Mouse (Mus musculus): ENCODE measurements around the gene Sec24a. TPM values are rescaled to one million over a fixed set of nuclear protein-coding genes. Genes with fewer than 3 reads are reported as not detected.
"Not testable (repeated sequence)": the region's sequence is repeated elsewhere in the genome, so short reads cannot be mapped to it uniquely, and the experiment has no call there.

The Sec24a gene
- polyA plus RNA-seq, 1 experiment from 2014 or later = 5.8 TPM

GRCm38 (mm10) chr11:51759251-51759650 lies 4.2 kb downstream of the Sec24a start:
- ATAC-seq (ENCODE audit: low read depth) (no peak), DNase-seq (no peak)
- Histone ChIP-seq H3K4me2 (no peak overlapping the region), H3K9ac (no peak overlapping the region), H3K27ac (no peak overlapping the region), H3K4me1 (replicated peaks) (peaks cover 34% of the 10 kb centered on the region), H3K9me3 (replicated peaks) (no peaks in the 10 kb centered on the region), H3K4me3 (replicated peaks) (no peak overlapping the region), H3K36me3 (no peaks in the 10 kb centered on the region), H3K27me3 (peaks cover 9% of the 10 kb centered on the region; the same call in 1 of the 2 replicates)
- WGBS (ENCODE audit: insufficient replicate concordance) = 73% methylated on average over 2 of the region's 2 CpGs

GRCm38 (mm10) chr11:51758207-51758606 lies 5.2 kb downstream of the Sec24a start:
- H3K4me2 ChIP-seq; ATAC-seq (ENCODE audit: low read depth); DNase-seq; H3K9me3 ChIP-seq (replicated peaks); H3K27me3 ChIP-seq; H3K9ac ChIP-seq; H3K36me3 ChIP-seq; H3K27ac ChIP-seq; H3K4me3 ChIP-seq (replicated peaks): not testable (repeated sequence)
- 83% methylated on average over 5 of the region's 5 CpGs for whole genome bisulfite sequencing (ENCODE audit: insufficient replicate concordance)
- H3K4me1 ChIP-seq (replicated peaks) = peaks cover 40% of the 10 kb centered on the region

GRCm38 (mm10) chr11:51757625-51758024 lies 5.8 kb downstream of the Sec24a start:
- H3K4me3 ChIP-seq (replicated peaks) = no peak overlapping the region
- peak overlapping the region; percentile 86; the same call in 1 of the 2 replicates for H3K4me2 ChIP-seq
- H3K36me3 ChIP-seq = no peaks in the 10 kb centered on the region
- H3K9me3 ChIP-seq (replicated peaks) = no peaks in the 10 kb centered on the region
- H3K27ac ChIP-seq = 0 out of 2 replicates have a peak overlapping the region, but pooled peaks have one; percentile 85
- ATAC-seq (ENCODE audit: low read depth) (no peak), DNase-seq (no peak)
- H3K4me1 ChIP-seq (replicated peaks) = peaks cover 41% of the 10 kb centered on the region
- H3K9ac ChIP-seq = no peak overlapping the region
- H3K27me3 ChIP-seq = peaks cover 9% of the 10 kb centered on the region; the same call in 1 of the 2 replicates
- WGBS (ENCODE audit: insufficient replicate concordance) = 35% methylated on average over 5 of the region's 5 CpGs

DNA sequence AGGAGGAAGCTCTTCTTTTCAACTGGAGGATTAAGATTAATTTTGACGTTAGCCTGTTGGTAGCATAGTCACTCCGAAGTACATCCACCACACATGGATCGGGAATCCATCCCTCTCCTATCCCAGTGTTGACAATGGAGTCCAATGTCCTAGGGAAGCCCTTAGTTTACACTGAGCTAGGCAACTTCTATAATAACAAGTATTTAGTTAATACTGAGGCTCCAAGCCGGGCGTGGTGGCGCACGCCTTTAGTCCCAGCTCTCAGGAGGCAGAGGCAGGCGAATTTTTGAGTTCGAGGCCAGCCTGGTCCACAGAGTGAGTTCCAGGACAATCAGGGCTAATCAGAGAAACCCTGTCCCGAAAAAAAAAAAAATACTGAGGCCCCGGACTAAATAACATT lies 6.4 kb downstream of the Sec24a start:
- Histone ChIP-seq H3K9me3 (replicated peaks) (no peaks in the 10 kb centered on the region), H3K9ac (peak overlapping the region; percentile 92), H3K4me1 (replicated peaks) (peaks cover 45% of the 10 kb centered on the region), H3K36me3 (no peaks in the 10 kb centered on the region), H3K27me3 (peaks cover 9% of the 10 kb centered on the region; the same call in 1 of the 2 replicates), H3K27ac (peak overlapping the region; percentile 85), H3K4me2 (peak overlapping the region; percentile 86), H3K4me3 (replicated peaks) (peak overlapping the region; percentile 88)
- WGBS (ENCODE audit: insufficient replicate concordance) = 62% methylated on average over 11 of the region's 11 CpGs
- no peak for ATAC-seq (ENCODE audit: low read depth)
- no peak for DNase-seq

DNA sequence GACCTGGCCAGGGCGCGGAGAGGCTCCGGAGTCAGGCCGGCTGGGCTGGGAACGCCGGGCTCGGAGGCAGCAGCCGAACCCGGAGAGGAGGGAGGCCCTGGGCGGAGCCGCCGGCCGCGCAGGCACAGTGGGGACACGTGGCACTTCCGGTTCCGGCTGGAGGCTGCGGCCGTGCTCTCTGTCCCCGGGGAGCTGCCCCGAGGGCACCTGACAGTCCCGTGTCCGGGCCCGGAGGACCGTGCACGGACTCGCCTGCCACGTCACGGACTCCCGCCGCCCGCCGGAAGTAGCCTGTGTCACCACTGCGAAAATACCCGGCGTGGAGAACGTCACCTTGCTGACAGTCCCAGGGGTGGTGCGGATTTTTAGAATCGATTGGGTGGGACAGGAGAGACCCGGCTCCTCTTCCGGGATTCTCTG lies 7.1 kb downstream of the Sec24a start:
- under 1% methylated on average over 41 of the region's 41 CpGs for WGBS (ENCODE audit: insufficient replicate concordance)
- H3K4me3 ChIP-seq (replicated peaks) = peak overlapping the region; percentile 88

GRCm38 (mm10) chr11:51755621-51756311 lies 7.7 kb downstream of the Sec24a start:
- Histone ChIP-seq H3K9ac (peak overlapping the region; percentile 92), H3K27me3 (no peaks in the 10 kb centered on the region), H3K4me1 (replicated peaks) (peaks cover 52% of the 10 kb centered on the region), H3K27ac (peak overlapping the region; percentile 85), H3K9me3 (replicated peaks) (no peaks in the 10 kb centered on the region), H3K36me3 (no peaks in the 10 kb centered on the region), H3K4me2 (peak overlapping the region; percentile 86), H3K4me3 (replicated peaks) (peak overlapping the region; percentile 88)
- WGBS (ENCODE audit: insufficient replicate concordance) = under 1% methylated on average over 46 of the region's 46 CpGs
- DNase-seq = no peak
- peak; percentile 68 for ATAC-seq (ENCODE audit: low read depth)

More for the DNA sequence above, 7.1 kb downstream of the Sec24a start:
- Histone ChIP-seq H3K27ac (peak overlapping the region; percentile 85), H3K9ac (peak overlapping the region; percentile 92), H3K36me3 (no peaks in the 10 kb centered on the region), H3K4me1 (replicated peaks) (peaks cover 50% of the 10 kb centered on the region), H3K4me2 (peak overlapping the region; percentile 86), H3K9me3 (replicated peaks) (no peaks in the 10 kb centered on the region), H3K27me3 (peaks cover 2% of the 10 kb centered on the region; the same call in 1 of the 2 replicates)
- DNase-seq (peak; percentile 90), ATAC-seq (ENCODE audit: low read depth) (peak; percentile 98)

DNA sequence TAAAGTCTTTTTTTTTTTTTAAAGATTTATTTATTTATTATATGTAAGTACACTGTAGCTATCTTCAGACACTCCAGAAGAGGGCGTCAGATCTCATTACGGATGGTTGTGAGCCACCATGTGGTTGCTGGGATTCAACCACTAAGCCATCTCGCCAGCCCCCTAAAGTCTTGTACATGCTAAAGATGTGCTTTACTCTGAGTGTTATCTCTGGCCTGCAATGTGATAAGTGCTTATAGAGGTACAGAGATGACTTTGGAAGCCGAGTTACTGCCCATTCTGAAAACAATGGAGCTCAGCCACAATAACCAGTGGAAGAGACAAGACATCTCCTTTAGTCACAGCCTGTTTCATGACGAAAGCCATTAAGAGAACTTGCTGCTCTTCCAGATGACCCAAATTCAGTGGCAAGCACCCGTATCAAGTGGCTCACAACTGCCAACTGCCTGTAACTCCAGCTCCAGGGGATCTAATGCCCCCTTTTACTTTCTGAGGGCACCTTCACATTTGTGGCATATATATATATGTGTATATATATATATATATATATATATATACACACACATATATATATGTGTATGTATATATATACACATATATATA lies 11.7 kb downstream of the Sec24a start:
- Histone ChIP-seq H3K36me3 (peaks cover 19% of the 10 kb centered on the region), H3K4me1 (replicated peaks) (peaks cover 46% of the 10 kb centered on the region)
- H3K9ac ChIP-seq; H3K27ac ChIP-seq; H3K4me3 ChIP-seq (replicated peaks); ATAC-seq (ENCODE audit: low read depth); H3K9me3 ChIP-seq (replicated peaks); H3K4me2 ChIP-seq; DNase-seq; H3K27me3 ChIP-seq: not testable (repeated sequence)
- WGBS (ENCODE audit: insufficient replicate concordance) = 66% methylated on average over 6 of the region's 6 CpGs

GRCm38 (mm10) chr11:51746096-51746495 lies 17.3 kb downstream of the Sec24a start:
- 67% methylated on average over 1 of the region's 1 CpGs for WGBS (ENCODE audit: insufficient replicate concordance)
- ATAC-seq (ENCODE audit: low read depth) (peak; percentile 23; the same call in 1 of the 2 replicates), DNase-seq (no peak)
- no peak overlapping the region for H3K9ac ChIP-seq
- no peak overlapping the region for H3K27ac ChIP-seq
- H3K9me3 ChIP-seq (replicated peaks) = no peaks in the 10 kb centered on the region
- no peak overlapping the region for H3K4me3 ChIP-seq (replicated peaks)
- H3K27me3 ChIP-seq = no peaks in the 10 kb centered on the region
- H3K4me1 ChIP-seq (replicated peaks) = peaks cover 19% of the 10 kb centered on the region
- H3K36me3 ChIP-seq = peaks cover 52% of the 10 kb centered on the region
- H3K4me2 ChIP-seq = no peak overlapping the region

- WGBS (ENCODE audit: insufficient replicate concordance) = 37% methylated on average over 3 of the region's 3 CpGs
- peak; percentile 34 for DNase-seq
These were observed 22.7 kb downstream of the Sec24a start for GRCm38 (mm10) chr11:51740701-51741100.

GRCm38 (mm10) chr11:51738651-51739403 lies 24.6 kb downstream of the Sec24a start:
- ATAC-seq (ENCODE audit: low read depth) = peak; percentile 93

More at GRCm38 (mm10) chr11:51740701-51741100, 22.7 kb downstream of the Sec24a start:
- Histone ChIP-seq H3K9ac (peak overlapping the region; percentile 31; the same call in 1 of the 2 replicates), H3K27ac (peak overlapping the region; percentile 84), H3K27me3 (no peaks in the 10 kb centered on the region), H3K4me3 (replicated peaks) (no peak overlapping the region), H3K4me2 (peak overlapping the region; percentile 36; the same call in 1 of the 2 replicates), H3K4me1 (replicated peaks) (peaks cover 45% of the 10 kb centered on the region), H3K9me3 (replicated peaks) (no peaks in the 10 kb centered on the region), H3K36me3 (peaks cover 43% of the 10 kb centered on the region)
- peak; percentile 61 for ATAC-seq (ENCODE audit: low read depth)

DNA sequence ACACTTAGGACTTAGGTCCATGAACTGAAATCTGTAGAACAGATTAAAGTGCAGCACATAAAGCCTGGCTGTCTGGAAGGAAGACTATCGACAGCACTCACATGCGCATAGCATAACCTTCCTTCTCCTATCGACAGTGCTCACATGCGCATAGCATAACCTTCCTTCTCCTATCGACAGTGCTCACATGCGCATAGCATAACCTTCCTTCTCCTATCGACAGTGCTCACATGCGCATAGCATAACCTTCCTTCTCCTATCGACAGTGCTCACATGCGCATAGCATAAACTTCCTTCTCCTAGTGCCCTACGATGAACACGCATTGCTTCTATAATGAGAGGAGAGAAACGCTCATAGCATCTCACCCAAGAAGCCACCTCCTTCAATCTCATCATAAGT lies 29.2 kb downstream of the Sec24a start:
- H3K27ac ChIP-seq; H3K9ac ChIP-seq; H3K4me2 ChIP-seq; H3K9me3 ChIP-seq (replicated peaks); DNase-seq; H3K27me3 ChIP-seq; H3K4me3 ChIP-seq (replicated peaks); ATAC-seq (ENCODE audit: low read depth): not testable (repeated sequence)
- WGBS (ENCODE audit: insufficient replicate concordance) = 91% methylated on average over 13 of the region's 13 CpGs
- H3K36me3 ChIP-seq = peaks cover 60% of the 10 kb centered on the region
- H3K4me1 ChIP-seq (replicated peaks) = peaks cover 14% of the 10 kb centered on the region

More at GRCm38 (mm10) chr11:51738651-51739403, 24.6 kb downstream of the Sec24a start:
- Histone ChIP-seq H3K4me1 (replicated peaks) (peaks cover 45% of the 10 kb centered on the region), H3K36me3 (peaks cover 47% of the 10 kb centered on the region), H3K9ac (peak overlapping the region; percentile 47; the same call in 1 of the 2 replicates), H3K9me3 (replicated peaks) (no peaks in the 10 kb centered on the region), H3K27me3 (no peaks in the 10 kb centered on the region), H3K4me3 (replicated peaks) (no peak overlapping the region), H3K4me2 (peak overlapping the region; percentile 26), H3K27ac (peak overlapping the region; percentile 87)
- 42% methylated on average over 3 of the region's 3 CpGs for WGBS (ENCODE audit: insufficient replicate concordance)
- peak; percentile 39 for DNase-seq
